Mouse (Mus musculus) CH12.LX (cell line): ENCODE measurements around the gene Stau1. TPM values are rescaled to one million over a fixed set of nuclear protein-coding genes. Genes with fewer than 3 reads are reported as not detected.

ENCODE experiments used
- DNase-seq: peaks from one replicate; pipeline ENCODE4 v3.0.0-alpha.2; 2013; ENCODE audit errors: extremely low read depth
- H3K27ac ChIP-seq: 2 replicates; pipeline ENCODE4 v1.5.1; 2012; ENCODE audit warnings: low read depth, mild to moderate bottlenecking, control low read depth, moderate library complexity; ENCODE audit not compliant: insufficient read depth
- H3K27me3 ChIP-seq: replicated peaks from 2 replicates; pipeline ENCODE3; 2012; ENCODE audit warnings: inconsistent platforms
- H3K36me3 ChIP-seq, 2 experiments: replicated peaks in 1 of 2; 2 replicates each; pipeline versions ENCODE3 to v1.6.1; 2012; ENCODE audit warnings: inconsistent platforms in 1 of 2, low read length in 1 of 2, mild to moderate bottlenecking in 1 of 2, mixed read lengths in 1 of 2, moderate library complexity in 1 of 2; ENCODE audit not compliant: control insufficient read depth in 1 of 2, insufficient read depth in 1 of 2
- H3K4me1 ChIP-seq, 2 experiments: 2 replicates each; pipeline ENCODE4 v1.6.1; 2012; ENCODE audit warnings: inconsistent platforms in 1 of 2, moderate library complexity in 1 of 2; ENCODE audit not compliant: insufficient read depth in 2 of 2, control insufficient read depth in 1 of 2
- H3K4me2 ChIP-seq: 2 replicates; pipeline ENCODE4 v1.6.1; 2012; ENCODE audit warnings: low read depth, mild to moderate bottlenecking, control low read depth; ENCODE audit not compliant: poor library complexity, insufficient read depth, severe bottlenecking
- H3K4me3 ChIP-seq, 3 experiments: fragments of 150-350 bp in 1 of 3; sonication (generic) in 1 of 3; replicated peaks in 1 of 3; 2 replicates each; pipeline versions ENCODE3 to v1.5.1; 2011 to 2012; ENCODE audit warnings: low read depth in 2 of 3, low read length in 2 of 3, mild to moderate bottlenecking in 2 of 3, moderate library complexity in 2 of 3, control low read depth in 1 of 3, improper control_type of control experiment in 1 of 3, inconsistent platforms in 1 of 3, mixed read lengths in 1 of 3; ENCODE audit not compliant: poor library complexity in 1 of 3
- H3K79me2 ChIP-seq: replicated peaks from 2 replicates; pipeline ENCODE4 v1.6.1; 2012; ENCODE audit warnings: mild to moderate bottlenecking, moderate library complexity; ENCODE audit not compliant: control insufficient read depth, poor library complexity, insufficient read depth, severe bottlenecking; ENCODE audit errors: extremely low read depth
- H3K9ac ChIP-seq: 2 replicates; pipeline ENCODE4 v1.6.1; 2012; ENCODE audit warnings: low read depth, mild to moderate bottlenecking, control low read depth, moderate library complexity; ENCODE audit not compliant: insufficient read depth
- H3K9me3 ChIP-seq: replicated peaks from 2 replicates; pipeline ENCODE3; 2012; ENCODE audit warnings: low read length, inconsistent platforms, mixed read lengths
- BHLHE40 ChIP-seq: IDR thresholded peaks from 2 replicates; pipeline ENCODE4 v1.6.1; 2011; ENCODE audit warnings: mild to moderate bottlenecking, low read depth, low read length, improper control_type of control experiment
- CHD2 ChIP-seq: IDR thresholded peaks from 2 replicates; pipeline ENCODE4 v1.6.1; 2011; ENCODE audit warnings: low read length, improper control_type of control experiment
- CTCF ChIP-seq, 2 experiments: IDR thresholded peaks in 1 of 2; conservative IDR thresholded peaks in 1 of 2; 2 replicates each; pipeline ENCODE4 v1.5.1; 2011 to 2012; ENCODE audit warnings: low read depth in 2 of 2, low read length in 2 of 2, improper control_type of control experiment in 1 of 2, inconsistent platforms in 1 of 2, mild to moderate bottlenecking in 1 of 2, moderate library complexity in 1 of 2
- ELF1 ChIP-seq: IDR thresholded peaks from 2 replicates; pipeline ENCODE4 v1.6.1; 2014; ENCODE audit warnings: low read depth, mild to moderate bottlenecking, inconsistent platforms, low read length, improper control_type of control experiment
- GABPA ChIP-seq: IDR thresholded peaks from 2 replicates; pipeline ENCODE4 v1.6.1; 2012; ENCODE audit warnings: low read depth, low read length, improper control_type of control experiment, inconsistent platforms; ENCODE audit not compliant: insufficient replicate concordance
- HCFC1 ChIP-seq: IDR thresholded peaks from 2 replicates; pipeline ENCODE4 v1.6.1; 2012; ENCODE audit warnings: low read depth, mild to moderate bottlenecking, inconsistent platforms, low read length, improper control_type of control experiment
- JUN ChIP-seq: IDR thresholded peaks from 2 replicates; pipeline ENCODE4 v1.6.1; 2011; ENCODE audit warnings: low read depth, mild to moderate bottlenecking, low read length, improper control_type of control experiment, moderate library complexity; ENCODE audit not compliant: insufficient read depth
- MAFK ChIP-seq: IDR thresholded peaks from 2 replicates; pipeline ENCODE4 v1.6.1; 2011; ENCODE audit warnings: low read length, improper control_type of control experiment; ENCODE audit not compliant: insufficient replicate concordance
- MXI1 ChIP-seq: IDR thresholded peaks from 2 replicates; pipeline ENCODE4 v1.6.1; 2011; ENCODE audit warnings: mild to moderate bottlenecking, low read depth, low read length, improper control_type of control experiment
- MYC ChIP-seq: IDR thresholded peaks from 2 replicates; pipeline ENCODE4 v1.6.1; 2011; ENCODE audit warnings: low read depth, mild to moderate bottlenecking, improper control_type of control experiment, low read length
- NRF1 ChIP-seq: IDR thresholded peaks from 2 replicates; pipeline ENCODE4 v1.6.1; 2014; ENCODE audit warnings: low read depth, mild to moderate bottlenecking, inconsistent platforms, low read length, improper control_type of control experiment, moderate library complexity
- PAX5 ChIP-seq: IDR thresholded peaks from 2 replicates; pipeline ENCODE4 v1.6.1; 2012; ENCODE audit warnings: low read length, inconsistent platforms, mixed read lengths
- POLR2A ChIP-seq: IDR thresholded peaks from 2 replicates; pipeline ENCODE4 v1.6.1; 2011; ENCODE audit warnings: low read depth, mild to moderate bottlenecking, improper control_type of control experiment, low read length
- RCOR1 ChIP-seq: conservative IDR thresholded peaks from 2 replicates; pipeline ENCODE4 v1.6.1; 2012; ENCODE audit warnings: low read depth, mild to moderate bottlenecking, inconsistent platforms, low read length, improper control_type of control experiment
- SIN3A ChIP-seq: IDR thresholded peaks from 2 replicates; pipeline ENCODE4 v1.6.1; 2012; ENCODE audit warnings: low read length, improper control_type of control experiment, inconsistent platforms
- SMC3 ChIP-seq: IDR thresholded peaks from 2 replicates; pipeline ENCODE4 v1.6.1; 2011; ENCODE audit warnings: low read depth, low read length, improper control_type of control experiment
- TCF12 ChIP-seq: IDR thresholded peaks from 2 replicates; pipeline ENCODE4 v1.6.1; 2014; ENCODE audit warnings: low read depth, mild to moderate bottlenecking, inconsistent platforms, low read length, improper control_type of control experiment
- UBTF ChIP-seq: IDR thresholded peaks from 2 replicates; pipeline ENCODE4 v1.6.1; 2012; ENCODE audit warnings: low read depth, mild to moderate bottlenecking, inconsistent platforms, low read length, improper control_type of control experiment, moderate library complexity
- USF1 ChIP-seq: IDR thresholded peaks from 2 replicates; pipeline ENCODE4 v1.6.1; 2014; ENCODE audit warnings: low read depth, mild to moderate bottlenecking, inconsistent platforms, low read length, improper control_type of control experiment
- USF2 ChIP-seq: conservative IDR thresholded peaks from 2 replicates; pipeline ENCODE4 v1.6.1; 2011; ENCODE audit warnings: low read depth, low read length, improper control_type of control experiment
- ZKSCAN1 ChIP-seq: IDR thresholded peaks from 2 replicates; pipeline ENCODE4 v1.6.1; 2012; ENCODE audit warnings: low read depth, inconsistent platforms, low read length, improper control_type of control experiment, borderline replicate concordance
- ZMIZ1 ChIP-seq: IDR thresholded peaks from 2 replicates; pipeline ENCODE4 v1.6.1; 2012; ENCODE audit warnings: low read depth, mild to moderate bottlenecking, inconsistent platforms, low read length, improper control_type of control experiment
- ZNF384 ChIP-seq: IDR thresholded peaks from 2 replicates; pipeline ENCODE4 v1.6.1; 2012; ENCODE audit warnings: low read depth, low read length, improper control_type of control experiment, inconsistent platforms
- dilution Hi-C: fragments of 300-500 bp; cut with MboI; formaldehyde crosslinking; loops from 2 replicates; pipeline ENCODE4 v1.14.3; 2020; ENCODE audit warnings: low sequenced_read_pairs; ENCODE audit not compliant: extremely low pct_unique_long_range_greater_than_20kb, extremely low pct_ligation_motif_present
- in situ Hi-C: fragments of 300-500 bp; cut with MboI; formaldehyde crosslinking; loops from 3 replicates; pipeline ENCODE4 v1.14.3; 2019; ENCODE audit warnings: low sequenced_read_pairs, low pct_ligation_motif_present, low pct_unique_long_range_greater_than_20kb, mixed read lengths
- polyA plus RNA-seq: library from polyadenylated mRNA; unstranded; fragments of >175 nt; gene quantifications from 2 replicates; pipeline ENCODE4 v1.2.1, GENCODE M21; 2012; ENCODE audit warnings: low read depth; ENCODE audit not compliant: insufficient read length
- total RNA-seq, 2 experiments: library from RNA; depleted of rRNA; stranded (reverse); fragments of 300-350 nt in 1 of 2; fragments of >200 nt in 1 of 2; gene quantifications; 2 replicates each; pipeline ENCODE4 v1.2.3; 2012 to 2014

The Stau1 gene
- total and polyA plus RNA-seq, 3 experiments, result 8.0 to 36.2 (median 10.3) TPM

- TF ChIP-seq RCOR1, result no peak
- no peak for TF ChIP-seq TCF12
- no peak for TF ChIP-seq UBTF
- TF ChIP-seq HCFC1, result no peak
- TF ChIP-seq, all 38 proteins: peak for 0
- no peaks in the 10 kb centered on the region for H3K27me3 ChIP-seq
- H3K4me2 ChIP-seq, result no peak overlapping the region
- H3K4me1 ChIP-seq, result peaks cover 9 to 18% of the 10 kb centered on the region in 2 experiments
- no peak overlapping the region for H3K27ac ChIP-seq
- H3K4me3 ChIP-seq, result no peak overlapping the region
- peaks cover 28% of the 10 kb centered on the region for H3K79me2 ChIP-seq
- DNase-seq, result no peak
- dilution Hi-C loops, result no loop called here
- H3K9ac ChIP-seq, result no peak overlapping the region
- H3K36me3 ChIP-seq, result peaks cover 55 to 70% of the 10 kb centered on the region in 2 experiments
- no peaks in the 10 kb centered on the region for H3K9me3 ChIP-seq
- in situ Hi-C loops, result no loop called here
Observed at GRCm38 (mm10) chr2:167019396-167019795, 23.3 kb upstream of the Stau1 start.

- H3K36me3 ChIP-seq, result peaks cover 27 to 36% of the 10 kb centered on the region in 2 experiments
- peak overlapping the region; percentile 69 to 99 (median 83) for H3K4me3 ChIP-seq
- H3K9me3 ChIP-seq, result no peaks in the 10 kb centered on the region
- peak overlapping the region; percentile 99 for H3K4me2 ChIP-seq
- H3K4me1 ChIP-seq, result peaks cover 9 to 18% of the 10 kb centered on the region in 2 experiments
- H3K79me2 ChIP-seq, result peaks cover 28% of the 10 kb centered on the region
- TF ChIP-seq CTCF (conservative IDR thresholded peaks at IDR 0.05 in 1 of 2, IDR thresholded peaks at IDR 0.05 in 1 of 2; ENCODE audit: low read depth in 2 of 2, low read length in 2 of 2) (no peak), SMC3 (no peak), SIN3A (peak; percentile 27; the same call in 1 of the 2 replicates), MYC (0 out of 2 replicates have a peak, but pooled peaks have one; percentile 5), MXI1 (peak; percentile 6; the same call in 1 of the 2 replicates), ZKSCAN1 (no peak), GABPA (no peak)
- dilution Hi-C loops (no loop called here), in situ Hi-C loops (no loop called here)
- H3K27ac ChIP-seq, result no peak overlapping the region
- no peaks in the 10 kb centered on the region for H3K27me3 ChIP-seq
- H3K9ac ChIP-seq, result peak overlapping the region; percentile 73
- no peak for DNase-seq
Observed at GRCm38 (mm10) chr2:167015382-167015718, 19.3 kb upstream of the Stau1 start.

GRCm38 (mm10) chr2:167014702-167015381 lies 18.7 kb upstream of the Stau1 start, which contains the start of gene Ddx27:
Gene Ddx27, plus strand, starts transcription at chr2:167015193.
- H3K4me3 ChIP-seq, result peak within 1 kb of the TSS; percentile 69 to 99 (median 83)
- H3K4me1 ChIP-seq, result peaks cover 9 to 18% of the 10 kb centered on the region in 2 experiments
- H3K27ac ChIP-seq, result no peak within 1 kb of the TSS
- peak; percentile 89 for DNase-seq
- no peaks in the 10 kb centered on the region for H3K9me3 ChIP-seq
- in situ Hi-C loops (no loop called here), dilution Hi-C loops (no loop called here)
- H3K36me3 ChIP-seq, result peaks cover 22 to 31% of the 10 kb centered on the region in 2 experiments
- peaks cover 28% of the 10 kb centered on the region for H3K79me2 ChIP-seq
- H3K9ac ChIP-seq, result peak within 1 kb of the TSS; percentile 73
- peak within 1 kb of the TSS; percentile 99 for H3K4me2 ChIP-seq
- no peaks in the 10 kb centered on the region for H3K27me3 ChIP-seq
- TF ChIP-seq CHD2 (no peak), POLR2A (peak; percentile 92), ELF1 (peak; percentile 96), MXI1 (peak; percentile 98), ZNF384 (no peak), BHLHE40 (no peak), GABPA (no peak; the same call in 1 of the 2 replicates), USF2 (no peak), SMC3 (no peak), CTCF (conservative IDR thresholded peaks at IDR 0.05 in 1 of 2, IDR thresholded peaks at IDR 0.05 in 1 of 2; ENCODE audit: low read depth in 2 of 2, low read length in 2 of 2) (0 out of 4 replicates have a peak, but pooled peaks of 1 of the 2 experiments have one; percentile 26), MAFK (no peak), ZMIZ1 (peak; percentile 71; the same call in 1 of the 2 replicates), TCF12 (peak; percentile 71), JUN (no peak), PAX5 (no peak), NRF1 (peak; percentile 89), ZKSCAN1 (no peak), USF1 (no peak)
